Mouse (Mus musculus) skeletal muscle tissue, postnatal 0 days (tissue): Measurements from ENCODE around the gene Coa5. TPM values are rescaled to one million over a fixed set of nuclear protein-coding genes. Genes with fewer than 3 reads are reported as not detected.

Source experiments
- polyA plus RNA-seq: library from polyadenylated mRNA; unstranded; fragments of >200 nt; fragmentation: Nextera tagmentation; extraction: Ambion mirVana; gene quantifications from 2 replicates; pipeline ENCODE4 v1.2.1, GENCODE M21; 2015

Coa5 gene
- polyA plus RNA-seq = 37.2 and 39.6 TPM in 2 replicates

GRCm38 (mm10) chr1:37429366-37430296 lies at the start of gene Coa5, which contains the start of gene Unc50:
Gene Coa5, minus strand, starts transcription at chr1:37430103.
Gene Unc50, plus strand, starts transcription at chr1:37430139.

Other genes starting within 250 kb of the Coa5 start
- gene Cnga3, start 215.7 kb downstream of the Coa5 start, polyA plus RNA-seq = 0.14 and 0.15 TPM in 2 replicates
- gene Inpp4a, start 130.2 kb downstream of the Coa5 start, polyA plus RNA-seq = 11.2 and 13.3 TPM in 2 replicates
- gene Unc50, start within 50 bp of the Coa5 start, polyA plus RNA-seq = 74.0 and 80.8 TPM in 2 replicates
- 2.4 and 2.8 TPM in 2 replicates for gene Mgat4a, start 110.9 kb upstream of the Coa5 start, polyA plus RNA-seq